Mouse (Mus musculus): ENCODE measurements at regions not wholly inside any gene's neighbourhood (a gene's known extent, or its start where the extent isn't known, plus 50 kb on each side); places are given as distances from the start of the nearest gene placed in this dataset.

GRCm38 (mm10) chr7:39882113-39882512 lies 364.5 kb downstream of the Zfp619 start:
- Histone ChIP-seq H3K36me3 (ENCODE audit: inconsistent target) (no peaks in the 10 kb centered on the region), H3K79me2 (ENCODE audit: inconsistent target) (no peaks in the 10 kb centered on the region), H3K27ac (no peak overlapping the region), H3K4me3 (ENCODE audit: inconsistent target) (no peak overlapping the region)
- 100% methylated on average over 1 of the region's 1 CpGs for WGBS (ENCODE audit: missing documents)

DNA sequence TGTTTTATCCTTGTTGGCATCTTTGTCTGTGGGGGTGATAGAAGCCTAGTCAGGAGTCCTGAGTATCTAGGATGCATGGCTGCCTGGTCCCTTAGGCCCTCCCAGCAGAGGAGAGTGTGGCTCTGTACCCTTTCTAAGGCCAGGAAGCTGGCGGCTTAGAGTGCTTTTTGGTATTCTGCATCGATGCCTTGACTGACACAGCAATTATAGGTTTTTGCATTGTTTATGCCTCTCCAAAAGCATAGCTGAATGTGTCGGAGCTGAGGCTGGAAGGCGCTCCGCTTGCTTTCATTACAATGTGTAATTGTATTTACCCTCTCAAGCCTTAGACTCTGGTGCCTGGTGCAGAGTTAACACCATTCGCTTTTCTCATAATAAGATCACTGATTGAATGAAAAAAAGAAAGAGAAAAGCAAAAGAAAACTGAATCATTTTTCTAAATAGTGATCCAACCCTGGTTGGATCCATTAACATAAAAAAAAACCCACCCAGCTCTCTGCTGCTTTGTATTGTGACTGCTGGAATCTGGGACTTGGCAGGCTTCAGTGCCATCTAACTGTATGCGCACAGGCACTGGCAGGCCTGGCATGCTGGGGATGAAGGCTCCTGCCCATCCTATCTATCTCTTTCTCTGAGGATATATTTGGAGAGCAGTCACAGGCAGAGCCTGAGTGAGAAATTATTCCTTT lies 376.8 kb downstream of the Zfp619 start:
- WGBS (ENCODE audit: missing documents) = 96% methylated on average over 7 of the region's 7 CpGs
- H3K27ac ChIP-seq = no peak overlapping the region
- H3K79me2 ChIP-seq (ENCODE audit: inconsistent target) = no peaks in the 10 kb centered on the region
- H3K36me3 ChIP-seq (ENCODE audit: inconsistent target) = no peaks in the 10 kb centered on the region
- no peak overlapping the region for H3K4me3 ChIP-seq (ENCODE audit: inconsistent target)

- H3K27ac ChIP-seq = no peak overlapping the region
- 78% methylated on average over 2 of the region's 2 CpGs for WGBS (ENCODE audit: missing documents)
- H3K4me3 ChIP-seq (ENCODE audit: inconsistent target) = no peak overlapping the region
- H3K79me2 ChIP-seq (ENCODE audit: inconsistent target) = no peaks in the 10 kb centered on the region
- no peaks in the 10 kb centered on the region for H3K36me3 ChIP-seq (ENCODE audit: inconsistent target)
These were observed 379.4 kb downstream of the Zfp619 start for GRCm38 (mm10) chr7:39896918-39897317.

GRCm38 (mm10) chr7:39898268-39898667 lies 380.7 kb downstream of the Zfp619 start:
- no peaks in the 10 kb centered on the region for H3K79me2 ChIP-seq (ENCODE audit: inconsistent target)
- 86% methylated on average over 1 of the region's 1 CpGs for WGBS (ENCODE audit: missing documents)
- H3K27ac ChIP-seq = no peak overlapping the region
- H3K36me3 ChIP-seq (ENCODE audit: inconsistent target) = no peaks in the 10 kb centered on the region
- no peak overlapping the region for H3K4me3 ChIP-seq (ENCODE audit: inconsistent target)

GRCm38 (mm10) chr7:39933946-39934345 lies 416.4 kb downstream of the Zfp619 start:
- 86% methylated on average over 1 of the region's 1 CpGs for WGBS (ENCODE audit: missing documents)
- Histone ChIP-seq H3K27ac (no peak overlapping the region), H3K79me2 (ENCODE audit: inconsistent target) (no peaks in the 10 kb centered on the region), H3K4me3 (ENCODE audit: inconsistent target) (no peak overlapping the region), H3K36me3 (ENCODE audit: inconsistent target) (no peaks in the 10 kb centered on the region)

- WGBS (ENCODE audit: missing documents) = 76% methylated on average over 4 of the region's 4 CpGs
- H3K4me3 ChIP-seq (ENCODE audit: inconsistent target) = no peak overlapping the region
- no peak overlapping the region for H3K27ac ChIP-seq
- no peaks in the 10 kb centered on the region for H3K79me2 ChIP-seq (ENCODE audit: inconsistent target)
- H3K36me3 ChIP-seq (ENCODE audit: inconsistent target) = no peaks in the 10 kb centered on the region
These were observed 419.7 kb downstream of the Zfp619 start for GRCm38 (mm10) chr7:39937262-39937661.

GRCm38 (mm10) chr7:39942262-39942900 lies 424.8 kb downstream of the Zfp619 start:
- WGBS (ENCODE audit: missing documents) = 56% methylated on average over 1 of the region's 1 CpGs
- H3K27ac ChIP-seq = no peak overlapping the region
- no peaks in the 10 kb centered on the region for H3K79me2 ChIP-seq (ENCODE audit: inconsistent target)
- no peaks in the 10 kb centered on the region for H3K36me3 ChIP-seq (ENCODE audit: inconsistent target)
- no peak overlapping the region for H3K4me3 ChIP-seq (ENCODE audit: inconsistent target)

DNA sequence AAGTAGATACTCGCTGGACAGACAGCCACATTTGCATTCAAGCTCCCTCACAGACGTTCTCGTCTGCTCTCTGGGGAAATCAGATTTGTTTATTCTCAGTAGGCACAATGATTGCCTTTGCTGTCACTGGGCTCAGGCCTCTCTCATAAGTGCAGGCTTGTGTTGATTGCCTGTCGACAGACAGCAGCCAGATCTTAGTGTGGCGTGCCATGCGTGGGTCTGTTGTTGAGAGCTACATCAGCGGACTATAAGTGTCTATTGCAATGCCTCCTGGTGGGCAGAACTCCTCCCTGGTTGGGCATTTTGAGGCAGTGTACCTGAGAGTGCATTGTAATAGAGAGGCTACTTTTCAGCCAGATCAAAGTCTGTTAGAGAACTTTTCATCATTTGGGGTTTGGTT lies 436.5 kb downstream of the Zfp619 start:
- Histone ChIP-seq H3K36me3 (ENCODE audit: inconsistent target) (no peaks in the 10 kb centered on the region), H3K79me2 (ENCODE audit: inconsistent target) (no peaks in the 10 kb centered on the region), H3K4me3 (ENCODE audit: inconsistent target) (no peak overlapping the region), H3K27ac (no peak overlapping the region)
- WGBS (ENCODE audit: missing documents) = 74% methylated on average over 7 of the region's 7 CpGs

DNA sequence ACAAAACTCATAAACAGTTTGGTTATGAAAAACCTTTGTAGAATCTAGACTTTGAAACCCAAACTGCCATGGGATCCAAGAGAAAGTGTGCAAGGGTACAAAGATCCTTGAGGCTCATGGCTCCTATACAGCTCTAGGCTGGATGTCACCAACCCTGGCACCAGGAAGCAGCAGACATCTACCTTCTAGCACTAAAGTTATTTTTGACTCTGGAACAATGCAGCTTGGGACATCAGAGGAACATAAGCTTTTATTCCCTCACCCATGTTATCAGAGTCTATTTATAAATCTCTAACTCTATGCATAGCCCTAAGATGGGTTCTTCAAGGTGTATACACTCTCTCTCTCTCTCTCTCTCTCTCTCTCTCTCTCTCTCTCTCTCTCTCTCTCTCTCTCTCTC lies 437.4 kb downstream of the Zfp619 start:
- Histone ChIP-seq H3K36me3 (ENCODE audit: inconsistent target) (no peaks in the 10 kb centered on the region), H3K4me3 (ENCODE audit: inconsistent target) (no peak overlapping the region), H3K79me2 (ENCODE audit: inconsistent target) (no peaks in the 10 kb centered on the region), H3K27ac (no peak overlapping the region)

DNA sequence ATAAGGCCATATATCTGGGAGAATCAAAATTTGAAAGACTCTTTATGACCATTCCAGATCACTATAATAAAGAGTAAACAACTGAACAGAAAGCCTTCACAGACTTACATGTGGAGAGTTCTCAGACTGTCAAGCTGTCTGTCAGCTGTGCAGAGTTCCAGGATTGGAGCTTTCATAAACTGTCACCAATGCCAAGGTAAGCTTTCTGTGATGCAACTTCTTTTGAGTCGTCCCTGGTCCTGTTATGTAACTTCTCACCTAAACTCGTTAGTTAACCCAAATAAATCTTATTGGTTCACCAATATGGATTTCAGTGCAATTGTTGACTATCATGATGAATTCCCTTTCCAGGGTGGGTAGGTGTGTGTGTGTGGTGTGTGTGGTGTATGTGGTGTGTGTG lies 460.6 kb downstream of the Zfp619 start:
- no peak overlapping the region for H3K4me3 ChIP-seq (ENCODE audit: inconsistent target)
- H3K79me2 ChIP-seq (ENCODE audit: inconsistent target) = no peaks in the 10 kb centered on the region
- no peak overlapping the region for H3K27ac ChIP-seq
- 83% methylated on average over 2 of the region's 2 CpGs for WGBS (ENCODE audit: missing documents)
- no peaks in the 10 kb centered on the region for H3K36me3 ChIP-seq (ENCODE audit: inconsistent target)

- no peak overlapping the region for H3K27ac ChIP-seq
- H3K36me3 ChIP-seq (ENCODE audit: inconsistent target) = no peaks in the 10 kb centered on the region
- WGBS (ENCODE audit: missing documents) = 87% methylated on average over 4 of the region's 4 CpGs
These were observed 464.1 kb downstream of the Zfp619 start for GRCm38 (mm10) chr7:39981647-39982046.

More at GRCm38 (mm10) chr7:39981647-39982046, 464.1 kb downstream of the Zfp619 start:
- H3K79me2 ChIP-seq (ENCODE audit: inconsistent target) = no peaks in the 10 kb centered on the region
- H3K4me3 ChIP-seq (ENCODE audit: inconsistent target) = no peak overlapping the region

Measured in macrophage (primary cell).